Mouse (Mus musculus): ENCODE measurements around the gene Cd55.
A peak's percentile ranks its signal among the peaks of the same experiment; 100 is the strongest.
"Not testable (repeated sequence)": the region's sequence is repeated elsewhere in the genome, so short reads cannot be mapped to it uniquely, and the experiment has no call there.

Gene Cd55

DNA sequence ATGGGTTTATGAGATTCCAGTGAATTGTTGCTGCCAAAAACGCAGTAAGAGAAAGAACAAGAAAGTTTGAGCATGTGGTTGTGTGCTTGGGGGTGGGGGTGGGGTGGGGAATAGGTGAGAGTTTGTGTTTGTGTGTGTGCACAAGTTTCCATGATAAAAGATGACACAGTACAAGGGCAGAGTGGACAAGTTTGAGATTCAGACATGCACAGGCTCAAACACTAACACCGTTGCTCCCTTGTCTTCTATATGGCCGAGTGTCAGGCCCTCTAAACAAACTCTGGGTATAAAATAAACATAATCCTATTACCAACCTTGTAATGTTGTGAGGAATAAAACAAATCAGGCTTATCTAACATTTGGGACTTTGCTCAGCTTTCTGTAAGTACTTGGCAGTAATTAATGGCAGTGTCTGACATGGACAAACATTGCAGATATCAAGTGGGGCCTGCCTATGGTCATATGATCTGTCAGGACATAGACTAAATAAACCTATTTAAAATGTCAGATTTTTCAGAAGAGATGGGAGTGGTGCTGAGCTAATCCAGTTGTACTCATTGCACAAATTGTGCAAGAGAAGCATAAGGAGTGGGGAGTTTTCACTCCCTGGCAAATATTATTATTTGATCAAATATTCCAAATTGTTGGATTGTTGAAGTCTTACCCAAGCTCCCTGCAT lies 35.2 kb downstream of the Cd55 start:
- DNase-seq (ENCODE audit: low spot score in 2 of 2): not testable (repeated sequence)

DNA sequence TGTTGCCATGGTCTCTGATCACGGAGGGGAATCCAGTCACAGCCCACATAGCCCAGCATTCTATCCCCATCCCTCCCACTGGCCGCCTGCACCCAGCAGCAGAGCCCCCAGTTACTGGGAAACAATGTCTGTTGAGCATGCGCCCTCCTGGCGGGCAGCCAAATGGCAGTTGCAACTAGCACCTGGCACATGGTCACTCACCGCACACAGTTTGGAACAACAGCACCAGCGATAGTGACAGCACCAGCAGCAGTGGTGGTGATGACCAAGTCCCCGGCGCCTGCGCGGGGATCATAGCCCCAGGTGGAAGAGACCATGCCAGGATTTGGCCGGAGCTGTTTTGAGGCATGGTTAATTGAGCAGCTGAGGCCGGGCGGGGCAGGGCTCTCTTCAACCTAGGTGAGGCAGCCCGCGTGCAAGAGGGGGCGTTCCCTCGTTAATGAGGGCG lies 39.9 kb downstream of the Cd55 start, which contains the start of gene Cd55b:
Gene Cd55b, minus strand, starts transcription at position 346 of the 448 bp plus-strand sequence.
- DNase-seq (ENCODE audit: low spot score in 2 of 2): peak in 1 of 2 experiments; percentile 2

DNA sequence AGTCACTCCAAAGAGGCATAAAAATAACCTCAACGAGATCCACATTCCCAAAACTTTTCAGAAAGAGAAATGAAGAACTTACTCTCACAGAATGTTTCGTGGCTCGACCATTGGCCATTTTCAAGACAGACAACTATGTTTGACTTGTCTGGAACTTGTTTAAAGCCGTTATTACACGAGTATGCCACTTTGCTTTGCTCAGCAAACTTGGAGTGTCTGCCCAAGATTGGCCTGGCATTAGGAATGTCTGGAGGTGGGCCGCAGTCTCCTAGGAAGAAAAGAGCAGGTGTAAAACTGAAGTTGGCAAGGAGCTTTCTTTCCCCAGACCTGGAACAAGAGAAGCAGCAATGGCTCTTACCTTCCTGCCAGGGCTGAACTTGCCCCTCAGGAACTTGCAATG lies 40.5 kb downstream of the Cd55 start:
- not testable (repeated sequence) for DNase-seq (ENCODE audit: low spot score in 2 of 2)

DNA sequence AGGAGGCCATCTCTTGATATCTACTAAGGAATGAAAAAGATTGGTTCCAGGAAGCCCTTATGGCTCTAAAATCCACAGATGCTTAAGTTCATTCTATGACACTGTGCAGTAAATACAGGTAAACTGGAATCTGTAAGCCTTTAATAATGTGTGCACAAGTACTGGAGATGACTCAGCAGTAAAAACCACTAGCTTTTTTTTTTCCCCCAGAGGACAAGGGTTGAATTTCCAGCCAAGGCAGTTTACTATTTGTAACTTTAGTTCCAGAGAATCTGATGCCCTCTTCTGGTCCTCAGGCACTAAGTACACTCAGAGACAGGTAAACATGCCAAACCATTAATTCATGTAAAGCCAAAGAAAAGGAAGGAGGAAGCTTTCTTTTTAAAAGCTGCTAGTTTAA lies 65.4 kb downstream of the Cd55 start:
- not testable (repeated sequence) for DNase-seq (ENCODE audit: low spot score in 2 of 2)
